Mouse (Mus musculus): ENCODE results near the gene D1Pas1. TPM values are rescaled to one million over a fixed set of nuclear protein-coding genes. Genes with fewer than 3 reads are reported as not detected.

The D1Pas1 gene
- polyA plus RNA-seq, 1 experiment, result not detected

DNA sequence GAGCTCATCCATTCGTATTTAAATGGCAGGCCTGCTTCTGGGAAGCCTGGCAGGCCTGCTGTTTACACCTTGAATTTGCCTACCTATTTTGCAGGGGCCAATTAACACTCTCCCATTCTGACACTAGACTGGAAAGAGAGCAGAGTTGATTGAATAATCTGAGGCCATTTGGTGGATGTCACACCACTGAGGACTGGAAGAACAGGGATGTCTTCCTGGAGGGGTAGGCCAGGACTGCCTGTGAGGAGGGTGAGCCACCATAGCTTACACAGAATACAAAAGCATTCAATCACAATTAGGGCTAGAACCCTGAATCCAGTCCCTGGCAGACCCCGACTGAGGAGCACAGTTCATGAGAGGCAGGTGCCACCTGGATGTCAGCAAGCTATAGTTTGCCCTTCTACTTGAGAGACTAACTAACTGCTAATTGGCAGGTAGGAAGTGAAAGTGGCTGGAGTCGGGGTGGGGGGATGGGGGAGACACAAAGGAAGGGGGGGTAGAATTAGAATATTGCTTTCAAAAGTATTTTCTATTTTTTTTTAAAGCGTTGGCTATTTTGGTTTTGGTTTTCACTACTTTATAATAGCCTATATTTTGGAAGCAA lies 9.8 kb downstream of the D1Pas1 start:
- no peak for TF ChIP-seq GATA1 (IDR thresholded peaks at IDR 0.05; ENCODE audit: low read length)

- TF ChIP-seq GATA1 (IDR thresholded peaks at IDR 0.05; ENCODE audit: low read length), result no peak
Measured at GRCm38 (mm10) chr1:186977801-186978200, 10.6 kb downstream of the D1Pas1 start.

GRCm38 (mm10) chr1:186979465-186979864 lies 12.2 kb downstream of the D1Pas1 start:
- TF ChIP-seq GATA1 (IDR thresholded peaks at IDR 0.05; ENCODE audit: low read length), result no peak

DNA sequence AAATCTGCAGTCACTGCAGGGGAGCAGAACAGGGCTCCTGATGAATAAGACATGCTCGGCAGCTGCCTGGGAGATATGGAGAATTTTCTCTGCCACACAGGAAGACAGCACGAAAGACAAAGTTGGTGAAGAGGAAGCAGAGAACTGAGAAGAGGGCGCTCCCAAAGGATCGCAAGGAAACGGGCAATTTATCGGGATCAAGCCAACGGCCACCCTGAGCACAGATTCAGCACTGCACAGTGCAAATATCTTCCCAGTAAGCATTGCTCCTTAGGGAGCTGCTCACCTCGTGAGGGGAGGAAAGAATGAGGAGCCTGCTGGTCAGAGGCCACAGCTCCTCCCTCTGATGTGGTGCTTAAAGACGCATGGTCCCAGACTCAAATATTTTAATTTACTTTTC lies 13.3 kb downstream of the D1Pas1 start:
- no peak for TF ChIP-seq GATA1 (IDR thresholded peaks at IDR 0.05; ENCODE audit: low read length)

- TF ChIP-seq GATA1 (IDR thresholded peaks at IDR 0.05; ENCODE audit: low read length), result no peak
Measured at GRCm38 (mm10) chr1:186985131-186985530, 17.9 kb downstream of the D1Pas1 start.

GRCm38 (mm10) chr1:186986086-186986485 lies 18.9 kb downstream of the D1Pas1 start:
- TF ChIP-seq GATA1 (IDR thresholded peaks at IDR 0.05; ENCODE audit: low read length), result no peak

GRCm38 (mm10) chr1:186986506-186986905 lies 19.3 kb downstream of the D1Pas1 start:
- TF ChIP-seq GATA1 (IDR thresholded peaks at IDR 0.05; ENCODE audit: low read length), result no peak

GRCm38 (mm10) chr1:186988281-186988682 lies 21.1 kb downstream of the D1Pas1 start:
- TF ChIP-seq GATA1 (IDR thresholded peaks at IDR 0.05; ENCODE audit: low read length), result no peak

DNA sequence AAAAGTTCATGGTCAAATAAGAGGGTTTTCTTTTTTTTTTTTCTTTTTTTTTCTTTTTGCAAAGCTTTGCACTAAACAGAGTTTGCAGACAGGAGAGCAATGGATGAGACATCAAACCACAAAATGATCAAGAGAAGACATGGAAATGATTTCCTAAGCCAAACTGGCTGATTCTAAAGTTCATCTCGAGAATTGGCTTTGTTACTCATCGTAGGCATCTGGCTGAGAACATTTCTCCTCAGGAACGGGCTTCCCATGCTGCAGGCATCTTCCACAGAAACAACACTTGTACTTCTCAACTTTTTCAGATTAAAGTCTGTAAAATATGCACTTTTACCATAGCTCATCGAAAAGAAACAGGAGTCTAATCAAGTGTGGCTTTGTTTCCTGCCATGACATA lies 21.6 kb downstream of the D1Pas1 start:
- no peak for TF ChIP-seq GATA1 (IDR thresholded peaks at IDR 0.05; ENCODE audit: low read length)

- TF ChIP-seq GATA1 (IDR thresholded peaks at IDR 0.05; ENCODE audit: low read length), result no peak
Measured at GRCm38 (mm10) chr1:186991473-186991872, 24.3 kb downstream of the D1Pas1 start.

DNA sequence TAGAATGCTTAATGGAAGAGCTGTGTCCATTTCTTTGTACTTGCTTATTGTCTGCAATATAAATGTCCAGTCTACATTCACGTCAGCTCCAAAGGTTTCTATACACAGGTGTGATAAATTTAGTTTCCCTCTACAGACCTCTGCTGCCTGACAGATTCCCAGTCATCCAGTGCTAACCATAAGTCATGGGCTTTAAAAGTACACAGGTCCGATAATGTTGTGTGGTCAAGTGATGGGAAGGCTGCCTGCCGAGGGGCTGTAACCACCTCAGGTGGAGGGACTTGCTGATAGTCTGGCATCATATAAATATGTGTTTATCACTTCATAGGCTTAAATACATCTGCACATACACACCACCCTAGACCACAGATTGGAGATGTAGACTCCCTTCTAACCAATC lies 24.9 kb downstream of the D1Pas1 start:
- TF ChIP-seq GATA1 (IDR thresholded peaks at IDR 0.05; ENCODE audit: low read length), result no peak

GRCm38 (mm10) chr1:186997596-186998304 lies 30.5 kb downstream of the D1Pas1 start:
- TF ChIP-seq GATA1 (IDR thresholded peaks at IDR 0.05; ENCODE audit: low read length), result no peak

GRCm38 (mm10) chr1:187003441-187003861 lies 36.2 kb downstream of the D1Pas1 start:
- no peak for TF ChIP-seq GATA1 (IDR thresholded peaks at IDR 0.05; ENCODE audit: low read length)

DNA sequence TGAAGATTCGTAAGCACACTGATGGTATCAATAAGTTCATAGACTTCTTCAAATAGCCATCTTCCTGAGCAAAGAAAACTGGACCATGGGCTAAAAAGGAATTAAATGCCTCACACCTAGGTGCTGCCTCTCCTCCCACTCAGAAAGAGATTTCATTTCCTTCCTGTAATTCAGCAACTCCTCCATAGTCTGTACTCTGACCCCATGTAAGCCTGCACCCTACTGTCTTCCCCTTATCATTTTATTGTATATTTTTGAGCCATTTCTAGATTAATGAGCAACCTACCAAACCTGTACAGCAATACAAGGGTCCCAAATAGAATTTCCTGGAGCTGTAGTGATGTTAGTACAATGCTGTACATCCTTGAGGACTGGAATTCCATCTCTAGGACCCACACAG lies 37.1 kb downstream of the D1Pas1 start:
- TF ChIP-seq GATA1 (IDR thresholded peaks at IDR 0.05; ENCODE audit: low read length), result no peak

DNA sequence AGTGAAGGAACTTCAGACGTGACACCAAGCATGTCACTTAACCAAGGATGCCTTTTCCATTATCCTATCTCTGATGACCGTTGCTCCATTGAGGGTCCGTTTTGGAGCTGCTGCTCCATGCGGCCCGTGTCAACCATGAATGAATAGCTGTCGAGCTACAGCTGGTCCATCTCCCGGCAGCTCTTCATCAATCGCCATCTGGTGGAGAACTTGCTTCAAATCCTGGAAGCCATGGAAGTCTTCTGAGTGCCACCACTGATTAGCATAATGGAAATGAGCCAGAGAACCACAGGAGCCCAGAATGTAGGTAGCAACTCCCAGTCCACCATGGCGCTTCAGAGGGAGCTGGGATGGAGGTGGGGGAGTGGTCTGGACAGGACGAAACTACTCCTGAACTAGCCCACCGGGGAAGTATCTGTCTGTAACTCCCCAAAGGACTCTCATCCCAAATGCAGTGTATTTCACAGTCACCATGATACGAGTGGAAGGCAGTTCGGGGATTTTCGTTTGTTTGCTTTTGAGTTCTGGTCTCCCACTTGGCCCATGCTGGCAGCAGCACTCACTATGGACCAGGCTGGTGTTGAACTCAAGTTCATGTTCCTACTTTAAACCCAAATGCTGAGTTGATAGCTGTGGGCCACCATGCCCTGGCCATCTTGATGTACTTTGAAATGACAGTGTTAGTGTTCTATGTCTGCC lies 39.2 kb downstream of the D1Pas1 start:
- no peak for TF ChIP-seq GATA1 (IDR thresholded peaks at IDR 0.05; ENCODE audit: low read length)

GRCm38 (mm10) chr1:187008236-187008635 lies 41.0 kb downstream of the D1Pas1 start:
- TF ChIP-seq GATA1 (IDR thresholded peaks at IDR 0.05; ENCODE audit: low read length), result no peak

DNA sequence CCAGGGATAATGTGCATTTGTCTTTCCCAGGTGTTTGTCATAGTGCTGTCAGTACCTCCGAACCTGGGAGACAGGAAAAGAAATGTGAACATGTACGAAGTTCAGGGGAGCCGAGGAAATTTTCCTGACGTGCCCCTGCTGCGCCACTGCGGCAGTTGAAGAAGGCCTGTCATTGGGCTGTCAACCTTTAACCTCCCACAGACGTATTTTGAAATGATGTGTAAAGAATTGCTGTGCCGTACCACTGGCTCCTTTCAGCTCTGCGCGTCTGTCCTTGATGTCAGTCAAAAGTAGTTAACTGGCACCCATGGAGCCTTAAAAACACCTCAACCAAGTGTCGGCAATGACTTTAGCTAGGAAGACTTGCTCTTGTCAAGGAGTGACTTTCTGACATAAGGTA lies 42.9 kb downstream of the D1Pas1 start:
- TF ChIP-seq GATA1 (IDR thresholded peaks at IDR 0.05; ENCODE audit: low read length), result no peak

All from G1E-ER4 (cell line).